Mouse (Mus musculus): ENCODE measurements around the gene Clec12b.
A peak's percentile ranks its signal among the peaks of the same experiment; 100 is the strongest.

Gene Clec12b

DNA sequence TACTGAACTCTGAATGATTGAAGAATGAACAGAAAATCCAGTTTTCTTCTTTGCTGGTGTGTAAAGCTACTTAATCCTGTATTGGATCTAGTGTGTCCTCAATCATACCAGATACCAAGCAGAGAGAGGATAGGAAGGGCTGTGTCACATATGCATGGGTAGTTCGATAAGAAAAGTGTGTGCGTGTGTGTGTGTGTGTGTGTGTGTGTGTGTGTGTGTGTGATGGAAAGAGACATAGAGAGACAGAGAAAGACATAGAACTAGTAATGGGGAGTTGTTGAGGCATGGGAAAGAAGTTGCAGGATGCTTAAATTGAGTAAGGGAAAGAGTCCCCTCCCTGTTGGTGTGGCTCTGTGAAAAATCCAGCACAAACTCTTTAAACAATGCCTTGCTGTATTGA lies at the start of gene Clec12b:
Clec12b (minus strand) TSS at position 101 of the 400 bp plus-strand sequence.
- no peak for DNase-seq

DNA sequence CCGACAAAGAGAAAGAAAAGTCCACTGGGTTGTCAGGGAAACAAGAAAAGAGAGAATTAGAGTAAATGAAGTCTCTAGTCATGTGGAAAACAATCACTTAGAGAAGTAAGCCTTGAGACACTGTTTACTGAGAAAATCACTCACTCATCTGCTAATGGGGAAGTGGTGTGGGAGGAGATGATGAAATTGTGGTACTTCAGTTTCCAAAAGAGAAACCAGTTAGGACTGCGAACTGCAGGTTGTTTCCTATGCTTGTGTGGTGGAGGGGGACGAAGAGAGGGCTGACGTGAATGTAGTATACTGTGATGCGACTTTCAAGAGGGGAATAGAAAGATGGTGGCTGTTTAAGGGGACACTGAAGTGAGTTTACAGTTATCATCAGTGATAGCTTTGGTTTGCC lies 48.6 kb upstream of the Clec12b start:
- no peak for DNase-seq

DNA sequence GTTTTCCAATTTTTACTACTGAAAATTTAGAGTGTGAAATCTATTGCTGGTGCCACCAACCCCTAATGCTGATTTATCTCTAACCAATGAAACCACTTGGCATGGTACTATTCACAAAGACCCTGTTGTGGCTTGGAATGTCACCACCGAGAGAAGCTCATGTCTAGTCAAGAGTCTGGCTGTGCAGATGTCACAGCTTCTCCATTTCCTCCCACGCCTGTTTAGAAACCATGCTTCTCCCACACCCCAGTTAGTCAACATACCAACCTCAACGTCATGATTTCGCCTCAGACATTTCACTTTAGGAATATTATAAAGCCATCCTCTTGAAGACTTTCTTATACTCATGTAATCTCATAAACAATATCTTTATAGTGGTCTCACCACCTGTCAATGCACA lies 41.6 kb upstream of the Clec12b start:
- no peak for DNase-seq

DNA sequence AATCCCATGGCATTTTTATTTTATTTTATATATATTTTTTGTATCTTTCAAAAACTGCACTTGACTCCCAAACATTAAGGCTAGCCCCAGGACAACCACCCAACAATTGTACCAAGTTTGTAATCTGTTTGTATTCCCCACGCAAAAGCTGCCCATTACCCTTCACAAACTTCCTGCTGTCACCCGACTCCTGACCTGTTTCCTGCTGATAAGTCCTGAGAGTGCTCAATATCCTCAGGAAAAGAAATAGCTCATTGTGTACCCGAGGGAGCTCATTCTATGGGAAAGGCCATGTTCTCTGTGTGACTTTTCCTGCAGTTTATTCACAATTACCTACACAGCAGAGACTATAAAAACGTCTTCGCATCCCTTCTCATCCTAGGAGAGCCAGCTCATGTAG lies 40.1 kb upstream of the Clec12b start:
- no peak for DNase-seq

DNA sequence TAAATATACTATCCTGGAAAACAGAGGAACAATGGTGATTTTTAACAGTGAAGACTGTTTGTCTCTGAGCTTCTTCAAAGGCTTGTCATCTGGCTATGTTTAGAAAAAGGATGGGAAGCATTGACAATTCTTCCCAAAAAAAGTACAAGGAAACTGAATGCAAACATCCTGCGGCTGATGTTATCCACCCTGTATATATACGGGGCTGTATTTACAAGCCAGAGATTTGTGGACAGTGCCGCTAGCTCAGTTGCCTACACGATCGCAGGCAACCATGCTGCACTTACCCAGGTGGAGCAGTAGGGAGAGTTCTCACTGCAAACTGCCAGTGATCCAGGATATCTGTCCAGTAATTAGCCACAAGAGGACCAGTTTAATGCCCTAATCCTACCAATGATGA lies 39.5 kb upstream of the Clec12b start:
- DNase-seq = no peak

DNA sequence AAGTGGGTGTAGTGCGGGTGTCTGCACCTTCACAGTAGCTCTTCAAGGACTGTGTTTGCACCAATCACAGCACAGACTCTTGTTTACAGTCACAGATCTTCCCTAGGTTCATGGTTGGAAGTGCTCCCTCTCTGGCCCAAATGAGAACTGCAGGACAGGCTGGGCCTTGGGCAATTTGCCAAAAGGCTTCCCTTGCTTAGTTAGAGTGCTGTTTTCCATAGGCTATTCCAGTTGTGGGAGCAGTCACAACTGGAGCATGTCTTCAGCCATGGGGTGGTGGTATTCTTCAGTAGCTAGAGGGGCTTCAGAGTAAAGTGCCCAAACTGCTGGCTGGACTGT lies 38.0 kb upstream of the Clec12b start:
- DNase-seq = peak; percentile 41

DNA sequence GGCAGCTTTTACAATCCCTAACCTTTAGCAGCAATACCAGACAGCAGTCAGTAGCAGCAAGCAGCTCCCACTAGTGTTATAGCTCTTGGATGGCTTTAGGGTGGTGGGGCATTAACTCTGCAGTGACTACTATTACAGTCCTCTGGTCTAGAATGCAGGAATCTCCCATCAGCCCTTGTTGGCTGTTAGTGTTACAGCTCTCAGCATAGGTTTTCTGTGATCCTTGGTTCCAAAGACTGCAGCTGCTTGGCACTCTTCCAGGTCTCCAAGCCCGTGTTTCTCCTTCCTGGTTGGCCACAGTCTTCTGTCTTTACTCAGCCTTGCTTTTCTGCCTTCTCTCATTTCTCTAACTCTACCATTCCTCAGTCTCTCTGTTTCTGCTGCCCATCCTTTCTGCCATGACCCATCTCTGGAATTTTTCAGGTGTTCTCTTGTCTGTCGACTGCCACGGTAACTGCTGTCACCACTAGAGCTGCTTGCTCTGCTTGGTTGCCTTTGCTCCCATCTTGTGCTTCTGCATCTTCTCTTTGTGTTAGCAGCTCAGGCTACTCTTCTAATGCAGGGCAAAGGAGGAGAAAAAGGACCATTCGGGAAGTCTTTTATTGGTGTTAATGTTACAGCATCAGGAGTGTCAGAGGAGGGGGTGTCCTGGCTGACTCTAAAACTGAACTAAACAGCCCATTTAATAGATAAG lies 37.5 kb upstream of the Clec12b start:
- DNase-seq = no peak

DNA sequence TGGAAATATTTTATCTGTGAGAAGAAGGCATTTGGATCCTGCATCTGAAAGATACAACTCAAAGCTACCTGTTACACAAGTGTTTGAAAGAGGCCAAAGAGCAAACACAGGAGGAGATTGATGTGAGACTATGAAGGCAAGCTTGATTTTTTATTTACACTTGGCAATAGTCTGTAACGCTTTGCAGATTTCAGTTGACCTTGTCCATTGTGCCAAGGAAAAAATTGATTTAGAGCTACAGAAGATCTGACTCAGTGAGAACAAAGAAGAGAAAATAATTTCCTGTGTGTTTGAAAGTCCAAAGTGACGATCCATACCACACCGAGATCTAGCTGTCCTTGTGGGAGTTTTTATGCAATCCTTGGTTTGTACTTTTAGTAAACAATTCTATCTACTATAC lies 36.6 kb upstream of the Clec12b start:
- no peak for DNase-seq

DNA sequence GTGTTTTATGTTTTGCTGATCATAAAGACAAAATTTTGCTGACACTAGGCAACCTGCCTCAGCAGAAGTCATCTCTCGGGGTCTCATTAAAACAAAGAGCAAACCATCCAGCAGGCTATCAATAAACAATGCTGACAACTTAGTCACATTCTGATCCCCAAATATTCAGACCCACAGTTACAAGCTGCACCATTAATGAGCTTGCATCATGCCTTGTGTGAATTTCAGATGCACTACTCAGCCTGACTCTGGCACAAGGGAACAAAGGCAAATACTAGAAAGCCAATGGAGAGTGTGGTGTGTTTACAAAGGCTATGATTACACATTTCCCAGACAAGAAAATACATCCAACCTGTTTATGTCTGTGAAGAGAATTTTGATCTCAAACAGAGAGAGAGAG lies 28.5 kb upstream of the Clec12b start:
- no peak for DNase-seq

DNA sequence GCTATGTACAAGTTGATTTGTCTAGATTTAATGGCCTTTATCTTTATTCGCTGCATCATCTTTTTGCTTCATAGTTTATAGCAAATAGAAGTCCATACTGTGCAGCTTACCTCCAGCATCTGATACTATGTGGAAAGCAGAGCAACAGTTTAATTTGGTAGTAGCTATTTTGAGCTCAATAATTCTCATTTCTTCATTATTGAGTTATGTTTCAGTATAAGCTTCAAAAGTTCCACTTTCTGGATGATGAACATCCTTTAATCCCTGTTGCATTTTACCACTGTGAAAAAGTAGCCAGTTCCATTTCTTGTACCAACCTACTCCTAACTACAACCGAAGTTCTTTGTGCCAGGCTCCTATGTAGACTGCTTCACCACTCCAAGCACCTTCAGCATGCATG lies 22.9 kb upstream of the Clec12b start, which contains the start of gene Clec9a:
Clec9a (plus strand) TSS at position 301 of the 400 bp plus-strand sequence.
- DNase-seq = no peak

DNA sequence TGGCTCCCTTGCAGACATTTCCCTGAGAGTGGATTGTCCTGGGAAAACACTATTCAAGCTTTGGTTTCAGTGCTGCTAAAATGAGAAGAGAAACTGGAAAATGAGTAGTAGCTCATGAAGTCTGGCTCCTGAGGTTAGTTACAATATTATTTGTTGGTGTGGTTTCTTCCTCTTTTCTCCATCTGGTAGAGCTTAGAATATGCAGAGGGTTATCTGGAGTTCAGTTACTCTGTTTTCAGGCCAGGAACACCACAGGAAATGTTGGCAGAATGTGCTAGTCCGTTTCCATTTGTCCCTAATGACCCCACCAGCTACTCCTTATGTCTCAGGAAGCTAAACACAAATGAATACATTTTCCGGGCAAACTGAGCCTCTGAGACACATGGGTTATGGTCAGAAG lies 21.6 kb upstream of the Clec12b start:
- DNase-seq = no peak

DNA sequence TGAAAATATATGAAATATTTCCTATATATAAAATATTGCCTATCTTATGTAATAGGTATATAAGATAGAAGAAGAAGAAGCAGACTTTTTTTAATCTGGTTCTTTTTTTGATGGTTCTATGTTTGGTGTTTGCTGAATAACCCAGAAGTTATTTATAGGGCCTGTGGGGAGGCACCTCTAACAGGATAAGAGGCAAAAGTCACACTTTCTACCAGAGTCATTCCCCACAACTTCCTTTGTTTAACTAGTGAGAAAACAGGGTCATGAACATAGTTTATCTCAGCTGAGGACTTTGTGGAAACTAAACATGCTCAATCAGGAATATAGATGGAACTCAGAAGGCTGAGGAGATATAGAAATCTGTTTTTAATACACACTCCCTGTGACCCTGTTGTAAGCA lies 20.3 kb upstream of the Clec12b start:
- no peak for DNase-seq

DNA sequence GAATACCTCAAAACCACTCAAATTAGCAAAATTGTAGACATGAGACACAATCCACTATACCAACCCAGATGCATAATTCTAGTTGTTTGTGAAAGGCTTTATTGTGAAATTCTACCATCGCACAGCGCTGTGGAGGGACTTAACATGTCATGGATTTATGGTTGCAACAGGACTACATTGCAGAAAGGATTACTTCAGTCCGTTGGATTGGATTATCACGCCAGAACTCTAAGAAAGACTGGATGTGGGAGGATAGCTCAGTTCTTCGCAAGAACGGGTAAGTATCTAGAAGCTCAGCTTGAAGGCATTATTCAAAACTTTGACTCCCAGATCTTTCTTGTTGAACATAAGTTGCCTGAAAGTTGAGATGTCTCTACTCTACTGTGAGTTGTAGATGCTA lies 17.7 kb upstream of the Clec12b start:
- DNase-seq = no peak

DNA sequence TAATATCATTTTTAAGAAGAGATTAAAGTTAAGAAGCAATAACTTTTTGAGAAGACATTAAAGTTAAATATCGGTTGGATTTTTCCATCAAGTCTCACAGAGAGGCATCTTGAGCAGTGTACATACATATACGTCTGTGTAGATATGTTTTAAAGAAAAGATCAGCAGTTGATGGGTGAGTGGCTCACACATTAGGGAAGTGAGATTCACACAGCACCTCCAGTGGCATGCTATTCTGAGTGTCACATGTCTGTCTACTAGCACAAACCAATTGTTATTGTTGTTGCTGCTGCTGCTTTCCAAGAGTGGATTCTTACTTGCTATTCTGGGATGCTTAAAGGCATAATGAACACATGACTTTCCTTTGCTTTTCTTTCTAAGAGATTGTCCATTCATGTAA lies 16.7 kb upstream of the Clec12b start:
- DNase-seq = no peak

DNA sequence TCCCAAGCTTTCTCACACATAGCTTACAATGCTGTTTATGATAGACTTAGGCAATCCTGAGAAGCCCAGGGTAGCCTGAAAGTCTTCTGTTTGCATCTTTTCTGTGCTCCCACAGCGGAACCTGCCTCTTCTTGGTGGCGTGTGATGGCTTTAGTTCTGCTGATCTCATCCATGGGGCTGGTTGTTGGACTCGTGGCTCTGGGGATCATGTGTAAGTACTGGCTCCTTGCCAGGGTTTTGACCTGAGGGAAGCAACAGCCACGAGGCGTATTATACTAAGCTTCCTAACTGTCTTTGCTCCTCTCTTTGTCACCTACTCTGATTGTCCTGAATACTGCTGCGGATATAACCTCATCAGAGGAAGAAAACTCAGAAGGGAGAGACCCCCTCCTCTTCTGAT lies 14.3 kb upstream of the Clec12b start:
- DNase-seq = no peak

DNA sequence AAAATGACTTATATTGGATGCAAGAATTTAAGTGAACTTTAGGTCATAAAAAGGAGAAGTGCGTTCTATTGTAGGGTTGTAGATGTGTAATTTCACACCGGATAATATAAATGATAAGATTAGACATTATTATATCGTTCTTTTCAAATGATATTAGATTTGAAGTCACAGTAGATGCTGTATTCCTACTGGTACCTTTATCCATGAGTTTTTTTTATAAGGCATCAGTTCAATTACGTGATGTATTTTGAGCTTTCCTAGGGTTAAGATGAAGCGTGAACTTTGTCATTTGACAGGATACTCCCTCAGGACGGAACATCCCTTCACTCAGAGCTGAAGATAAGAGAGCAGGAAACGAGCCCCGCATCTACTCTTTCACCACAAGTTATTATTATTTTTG lies 11.3 kb upstream of the Clec12b start, which contains the start of gene Clec1b:
Clec1b (plus strand) TSS at position 301 of the 400 bp plus-strand sequence.
- DNase-seq = no peak

DNA sequence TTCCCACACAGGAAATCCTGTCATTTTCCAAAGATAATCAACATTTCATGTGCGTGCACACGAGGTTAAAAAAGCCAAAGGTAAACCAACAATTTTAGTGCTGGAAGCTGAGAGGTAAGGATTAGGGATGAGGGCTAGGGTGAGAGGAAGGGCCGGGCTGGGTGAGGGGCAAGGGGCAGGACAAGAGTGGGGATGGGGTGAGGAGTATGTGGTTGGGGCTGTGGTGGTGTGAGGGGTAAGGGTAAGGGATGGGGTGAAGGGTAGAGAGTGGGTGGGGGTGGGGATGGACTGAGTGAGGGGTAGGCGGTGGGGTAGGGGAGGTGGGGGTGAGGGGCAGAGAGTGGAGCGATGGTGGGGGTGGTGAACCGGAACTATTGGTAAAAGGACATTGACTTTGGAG lies 8.1 kb upstream of the Clec12b start:
- DNase-seq = no peak

DNA sequence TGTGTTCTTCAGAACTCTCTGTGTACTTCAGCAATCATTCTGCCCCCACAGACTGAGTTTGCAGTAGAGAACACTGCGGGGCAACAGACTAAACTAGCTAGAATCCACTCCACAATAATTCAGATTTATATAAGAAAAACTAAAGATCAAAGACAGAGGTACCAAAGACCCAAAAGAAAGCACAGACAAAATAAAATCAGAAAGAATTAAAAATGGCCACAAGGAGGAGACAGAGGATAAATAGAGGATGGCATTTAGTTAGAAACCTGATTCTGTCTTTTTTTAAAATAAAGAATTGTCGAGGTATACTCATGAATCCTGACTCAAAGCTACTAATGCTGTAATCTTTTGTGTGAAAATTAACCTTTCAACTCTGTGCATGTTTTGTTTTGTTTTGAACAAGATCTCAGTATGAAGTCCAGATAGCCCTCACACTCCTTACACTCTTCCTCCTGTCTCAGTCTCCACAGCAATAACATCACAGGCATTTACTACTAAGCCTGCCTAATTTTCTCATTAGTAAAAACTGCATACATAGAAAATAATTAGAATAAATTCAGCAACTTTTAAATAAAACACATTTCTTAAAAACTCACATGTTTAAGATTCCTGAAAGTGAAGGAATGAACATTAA lies 7.5 kb upstream of the Clec12b start:
- no peak for DNase-seq

DNA sequence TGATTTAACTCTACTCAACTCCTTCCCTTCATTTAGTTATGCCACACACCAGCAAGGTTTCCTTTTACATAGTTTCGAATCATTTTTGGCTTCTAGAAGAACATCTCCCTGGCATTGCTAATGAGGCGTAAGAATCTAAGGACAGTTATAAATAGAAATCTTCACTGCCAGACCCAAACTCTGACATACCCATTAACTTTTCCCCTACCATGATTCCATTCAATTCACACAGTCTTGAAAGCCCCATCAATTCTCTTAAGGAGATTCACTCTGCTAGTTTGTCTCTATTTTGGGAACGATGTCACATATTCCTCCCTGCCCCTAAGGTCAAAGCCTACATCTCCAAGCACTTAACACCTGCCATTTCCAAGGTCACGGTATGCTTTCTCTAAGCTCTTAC lies 674 bp downstream of the Clec12b start:
- no peak for DNase-seq

DNA sequence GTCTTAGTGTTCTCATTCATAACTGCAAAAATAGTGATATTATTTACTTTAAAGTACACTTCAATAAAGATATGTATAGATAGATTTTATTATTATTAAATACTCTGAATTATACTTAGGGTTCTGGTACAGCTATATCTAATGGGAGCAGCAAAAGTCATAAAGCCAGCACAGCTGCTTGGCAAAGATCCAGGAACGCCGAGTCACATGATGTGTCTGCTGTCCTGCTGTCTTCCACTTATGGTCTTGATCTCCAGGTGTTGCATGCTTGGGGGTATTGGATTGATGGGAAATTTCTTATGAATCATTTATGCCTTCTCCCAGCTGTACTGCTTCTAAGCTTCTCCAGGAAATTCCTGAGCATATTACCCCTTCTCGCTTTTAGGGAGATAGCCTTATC lies 2.2 kb downstream of the Clec12b start:
- no peak for DNase-seq

DNA sequence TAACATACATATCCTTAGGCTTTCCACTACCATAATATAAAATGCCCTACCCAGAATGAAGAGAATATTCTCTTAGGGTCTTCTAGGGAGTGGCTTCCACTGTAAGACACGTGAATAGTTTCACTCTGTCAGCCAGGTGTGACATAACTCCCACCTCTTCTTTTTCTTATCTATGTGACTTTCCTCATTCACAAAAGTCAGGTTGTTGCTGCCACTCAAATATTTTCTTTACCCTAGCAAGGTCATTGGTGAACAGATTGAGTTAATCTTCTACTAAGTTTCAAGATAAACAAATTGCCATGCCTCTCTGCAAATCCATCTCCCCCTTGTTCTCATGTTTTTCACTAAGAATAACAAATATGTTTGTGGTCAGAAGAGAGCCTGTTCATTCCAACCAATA lies 3.9 kb downstream of the Clec12b start:
- no peak for DNase-seq

DNA sequence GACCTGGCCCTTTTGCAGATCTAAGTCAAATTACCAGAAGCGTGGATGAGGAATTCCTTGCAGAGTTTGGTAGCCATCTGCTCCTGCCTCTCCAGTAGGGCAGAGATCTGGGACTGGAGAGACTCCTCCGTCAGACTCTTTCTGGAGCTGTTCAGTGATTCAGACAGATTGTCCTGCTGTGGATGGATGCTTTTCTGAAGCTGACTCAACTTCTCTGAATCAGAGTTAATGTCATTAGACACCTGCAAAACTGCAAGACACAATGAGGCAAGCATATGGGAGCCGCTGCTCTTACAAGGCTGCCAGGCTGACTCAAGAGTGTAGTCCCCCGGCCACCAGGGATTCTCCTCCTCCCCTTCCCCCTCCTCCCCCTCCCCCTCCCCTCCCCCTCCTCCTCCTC lies 5.2 kb downstream of the Clec12b start:
- no peak for DNase-seq

DNA sequence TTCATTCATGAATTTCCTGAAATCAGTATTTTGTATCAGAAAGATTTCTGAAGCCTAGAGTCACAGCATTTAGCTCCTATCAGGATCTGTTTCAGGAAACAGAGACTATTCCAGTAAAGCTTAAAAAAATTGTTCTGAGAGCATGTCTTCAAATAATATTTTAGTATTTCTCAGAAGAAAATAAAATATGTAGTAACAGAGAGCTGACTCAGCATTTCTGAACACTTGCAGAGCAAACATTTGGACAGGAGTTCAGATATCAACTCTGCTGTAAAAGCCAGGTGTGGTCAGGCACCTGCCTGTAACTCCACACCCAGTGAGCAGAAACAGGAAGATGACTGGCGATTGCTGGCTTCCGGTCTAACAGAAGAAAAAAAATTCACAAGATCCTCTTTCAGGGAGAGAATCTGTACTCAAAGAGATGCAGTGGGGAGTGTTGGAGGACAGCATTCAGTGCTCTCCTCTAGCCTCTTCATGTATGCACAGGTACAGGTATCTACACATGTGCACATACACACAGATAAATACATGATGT lies 10.7 kb downstream of the Clec12b start:
- no peak for DNase-seq

DNA sequence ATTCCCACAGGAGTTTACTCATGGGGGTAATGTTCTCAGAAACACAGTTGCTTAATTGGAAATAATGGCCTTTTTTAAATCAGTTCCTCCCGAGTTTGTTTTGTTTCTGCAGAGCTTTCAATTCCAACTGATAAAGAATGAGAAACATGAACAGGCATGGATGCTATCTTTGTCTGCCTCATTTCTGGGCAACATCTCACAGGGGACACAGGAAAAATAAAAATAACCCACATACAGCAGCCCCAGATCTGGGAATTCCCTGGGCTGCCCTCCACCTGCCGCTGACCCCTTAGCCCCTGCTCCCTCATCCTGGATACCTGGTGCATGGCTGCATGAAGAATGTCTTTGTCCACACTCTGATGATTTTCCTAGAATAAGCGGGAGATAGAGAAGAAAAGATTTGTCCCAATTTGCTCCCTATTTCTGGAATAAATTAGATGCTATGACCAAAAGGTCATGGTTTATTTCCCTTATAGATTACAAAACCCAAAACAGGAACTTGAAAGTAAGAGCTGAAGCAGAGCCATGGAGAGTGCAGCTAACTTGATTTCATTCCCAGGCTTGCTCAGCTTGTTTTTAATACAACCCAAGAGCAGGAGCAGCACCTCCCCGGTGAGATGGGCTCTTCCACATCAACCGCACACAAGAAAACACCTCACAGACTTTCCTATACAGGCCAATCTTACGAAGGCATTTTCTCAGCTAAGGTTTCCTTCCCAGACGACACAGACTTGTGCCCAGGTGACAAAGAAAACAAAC lies 16.1 kb downstream of the Clec12b start:
- DNase-seq = no peak
